Mouse (Mus musculus): ENCODE measurements around the gene Camk2b.
"Not testable (repeated sequence)": the region's sequence is repeated elsewhere in the genome, so short reads cannot be mapped to it uniquely, and the experiment has no call there.

The Camk2b gene

DNA sequence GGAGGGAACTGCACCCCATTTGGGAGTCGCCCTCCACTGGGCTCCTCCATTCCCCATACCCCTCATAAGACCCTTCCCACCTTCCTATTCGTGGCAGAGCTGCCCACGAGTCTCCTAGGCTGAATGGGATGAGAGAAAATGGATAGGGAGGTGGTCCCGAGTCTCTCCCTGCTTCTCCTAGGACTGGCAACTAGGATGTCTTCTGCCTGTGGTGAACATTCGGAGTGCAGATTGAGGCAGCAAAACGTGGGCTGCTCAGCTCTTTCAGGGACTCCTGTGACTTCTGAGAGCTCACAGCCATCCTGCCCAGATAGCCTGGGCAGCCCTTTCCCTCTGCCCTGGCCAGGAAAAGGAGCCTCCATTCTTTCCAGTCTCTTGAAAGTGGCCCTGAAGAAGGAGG, at the start of gene Camk2b:
Camk2b (minus strand) TSS at position 187 of the 400 bp plus-strand sequence.
- DNase-seq (ENCODE audit: low spot score): no peak

DNA sequence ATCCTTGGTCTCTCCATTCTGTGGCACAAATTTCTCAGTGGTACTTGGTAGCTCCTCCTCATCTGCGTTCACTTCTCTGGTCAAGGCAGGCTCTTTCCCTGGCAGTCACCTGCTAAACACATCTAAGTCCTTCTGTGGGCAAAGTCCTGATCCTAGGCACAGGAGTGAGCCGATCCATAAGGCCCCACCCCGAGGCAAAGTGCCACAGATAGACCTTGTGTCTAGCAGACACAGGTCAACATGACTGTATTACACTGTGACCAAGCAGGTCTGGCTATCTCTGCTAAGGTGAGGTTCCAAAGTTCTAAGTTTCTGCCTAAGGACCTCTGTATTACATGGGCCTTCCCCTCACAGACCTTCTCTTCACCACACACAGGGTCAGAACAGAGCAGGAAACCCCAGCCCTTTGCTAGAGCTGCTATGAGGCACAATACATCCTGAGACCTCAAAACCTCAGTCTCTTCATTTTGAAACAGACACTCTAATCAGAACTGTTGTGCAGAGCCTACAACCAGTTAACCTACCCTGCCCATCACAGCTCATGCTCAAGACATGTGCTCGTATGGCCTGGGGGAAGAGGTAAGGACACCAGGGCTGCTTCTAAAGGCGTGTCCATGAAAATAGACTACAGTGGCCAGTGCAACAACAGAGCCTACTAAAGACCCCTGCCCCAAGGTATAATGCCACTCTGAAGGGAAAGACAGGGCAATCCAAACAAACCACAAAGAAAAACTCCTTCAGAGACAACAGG, 45.7 kb upstream of the Camk2b start:
- no peak for DNase-seq (ENCODE audit: low spot score)

DNA sequence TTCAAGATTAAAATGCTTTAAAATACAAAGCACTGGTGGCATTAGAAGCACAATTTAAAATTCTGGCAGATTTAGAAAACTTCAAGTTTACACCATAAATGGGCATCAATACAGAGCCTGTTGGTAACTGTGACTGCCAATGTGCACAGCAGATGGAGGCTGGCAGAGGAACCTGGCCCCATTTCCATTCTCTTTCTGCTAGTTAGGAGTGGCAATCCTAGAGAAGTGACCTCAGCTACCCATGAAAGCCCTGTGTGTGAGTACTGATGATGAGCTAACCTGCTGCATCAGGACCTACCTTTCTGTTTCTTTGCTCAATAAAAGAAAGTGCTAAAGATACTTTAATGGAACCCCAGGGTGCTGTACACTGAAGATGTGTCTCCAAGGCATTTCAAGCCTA, 43.8 kb upstream of the Camk2b start:
- no peak for DNase-seq (ENCODE audit: low spot score)

DNA sequence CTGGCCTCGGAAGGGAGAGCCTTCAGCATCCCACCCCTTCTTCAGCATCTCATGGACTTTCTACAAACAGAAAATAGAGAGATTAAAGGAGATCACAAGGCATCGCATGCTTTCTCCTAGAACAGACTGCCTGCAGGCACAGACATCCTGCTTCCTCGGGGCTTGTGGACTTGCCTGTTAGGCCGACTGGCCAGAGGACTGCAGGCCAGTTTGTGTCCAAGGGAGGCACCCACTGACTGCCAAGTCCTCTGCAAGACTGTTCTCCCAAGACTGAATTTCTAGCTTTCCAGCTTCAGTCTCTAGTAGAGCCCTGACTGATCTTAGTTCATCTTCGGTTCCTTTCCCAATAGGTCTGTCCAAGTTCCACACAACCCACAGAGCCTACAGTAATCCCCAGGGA, 42.1 kb upstream of the Camk2b start:
- no peak for DNase-seq (ENCODE audit: low spot score)

DNA sequence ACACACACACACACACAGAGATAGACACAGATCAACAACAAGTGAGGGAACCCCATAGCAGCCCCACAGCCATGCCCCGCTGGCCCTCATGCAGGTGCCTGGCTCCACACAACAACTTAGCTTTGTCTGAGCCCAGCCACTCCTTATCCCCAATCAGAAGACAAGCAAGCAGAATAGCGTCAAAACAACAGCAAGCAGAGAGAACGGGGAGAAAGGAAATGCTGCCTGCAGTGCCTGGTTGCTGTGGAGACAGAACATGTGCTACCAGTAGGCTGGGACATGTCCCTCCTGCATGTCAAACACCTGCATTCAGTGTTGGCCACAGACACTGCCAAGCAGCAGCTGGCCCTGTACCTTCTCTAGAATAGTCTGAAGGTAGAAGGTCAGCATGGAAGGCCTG, 41.6 kb upstream of the Camk2b start:
- no peak for DNase-seq (ENCODE audit: low spot score)

DNA sequence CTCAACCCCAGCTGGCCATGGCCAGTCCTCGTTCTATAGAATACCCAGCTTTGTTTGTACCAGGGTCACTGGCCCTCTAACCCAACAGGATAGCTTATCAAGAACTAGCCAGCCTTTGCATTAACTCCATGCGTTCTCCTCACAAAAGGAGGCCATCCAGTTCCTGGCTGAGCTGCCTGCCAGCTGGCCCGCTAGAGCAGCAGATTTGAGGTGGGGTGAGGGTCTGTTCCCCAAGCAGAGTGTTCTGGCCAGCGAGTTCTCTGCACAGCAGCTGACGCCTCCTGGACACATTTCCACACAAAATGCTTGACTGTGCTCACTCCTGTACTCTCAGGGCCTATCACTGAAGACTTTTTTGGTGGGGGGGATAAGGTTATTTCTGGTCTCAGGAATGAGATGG, 38.6 kb upstream of the Camk2b start:
- no peak for DNase-seq (ENCODE audit: low spot score)

DNA sequence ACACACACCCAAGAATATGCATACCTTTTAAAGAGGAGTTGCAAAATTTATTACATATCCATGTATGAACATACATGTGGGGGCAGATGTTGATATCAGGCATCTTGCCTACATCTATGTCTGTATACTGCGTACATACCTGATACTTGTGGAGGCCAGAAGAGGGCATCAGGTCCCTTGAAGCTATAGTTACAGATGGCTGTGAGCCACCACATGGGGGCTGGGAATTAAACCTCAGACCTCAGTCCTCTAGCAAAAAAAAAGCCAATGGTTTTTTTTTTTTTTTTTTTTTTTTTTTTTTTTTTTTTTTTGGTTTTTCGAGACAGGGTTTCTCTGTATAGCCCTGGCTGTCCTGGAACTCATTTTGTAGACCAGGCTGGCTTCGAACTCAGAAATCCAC, 30.5 kb upstream of the Camk2b start:
- not testable (repeated sequence) for DNase-seq (ENCODE audit: low spot score)

DNA sequence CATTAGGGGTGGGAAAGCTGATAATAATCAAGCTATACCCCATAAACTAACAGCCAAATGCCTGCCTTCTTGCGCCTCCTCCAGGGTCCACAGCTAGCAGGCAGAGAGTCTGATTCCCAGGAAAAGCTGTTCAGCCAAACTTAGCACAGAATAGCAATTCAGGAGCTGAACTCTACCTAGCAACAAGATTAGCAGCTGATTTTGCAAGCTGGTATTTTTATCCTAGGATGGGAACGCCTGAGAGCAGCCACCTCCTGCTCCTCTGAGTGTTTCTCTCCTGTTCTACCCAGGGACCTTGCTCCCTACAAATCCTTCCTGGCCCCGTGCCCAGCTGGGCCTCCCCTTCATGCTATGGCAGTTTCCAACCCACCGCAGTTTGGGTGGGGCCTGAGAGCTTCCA, 20.8 kb upstream of the Camk2b start:
- DNase-seq (ENCODE audit: low spot score): no peak

DNA sequence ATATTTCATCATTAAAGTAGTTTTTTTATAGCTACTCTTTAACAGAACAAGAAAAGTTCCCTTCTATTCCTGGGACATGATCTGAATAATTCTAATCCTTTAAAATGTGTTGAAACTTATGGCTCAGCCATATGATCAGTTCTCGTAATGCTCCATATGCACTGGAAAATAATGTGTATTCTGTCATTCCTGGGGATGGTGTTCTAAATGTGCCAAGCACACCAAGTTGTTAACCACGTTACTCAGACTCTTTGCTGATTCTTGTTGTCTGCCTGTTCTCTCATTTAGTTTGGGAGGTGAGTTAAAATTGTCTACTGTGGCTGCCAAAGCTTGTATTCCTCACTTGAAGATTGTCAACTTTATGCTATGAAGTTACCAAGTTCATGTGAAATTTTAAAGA, 12.6 kb upstream of the Camk2b start:
- no peak for DNase-seq (ENCODE audit: low spot score)

DNA sequence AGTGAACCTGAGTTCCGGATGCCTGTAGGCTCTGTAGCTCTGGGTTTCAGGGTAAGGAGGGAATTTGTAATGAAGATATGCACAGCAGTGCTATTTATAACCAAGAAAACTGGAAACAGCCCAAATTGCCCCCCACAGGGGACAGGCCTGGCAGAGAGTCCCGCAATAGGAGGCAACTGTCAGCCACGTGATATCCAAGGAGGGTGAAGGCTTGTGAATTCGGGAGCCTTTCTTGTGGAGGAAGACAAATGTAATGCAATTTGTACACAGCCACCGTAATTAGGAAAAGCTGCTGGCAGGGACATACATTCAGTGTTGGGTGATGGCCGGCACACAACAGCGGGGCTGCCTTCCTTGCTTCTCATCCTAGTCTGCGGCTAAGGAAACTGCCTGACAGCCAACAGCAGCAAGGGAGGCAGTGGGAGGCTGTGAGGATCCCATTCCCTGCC, 9.5 kb upstream of the Camk2b start:
- no peak for DNase-seq (ENCODE audit: low spot score)

DNA sequence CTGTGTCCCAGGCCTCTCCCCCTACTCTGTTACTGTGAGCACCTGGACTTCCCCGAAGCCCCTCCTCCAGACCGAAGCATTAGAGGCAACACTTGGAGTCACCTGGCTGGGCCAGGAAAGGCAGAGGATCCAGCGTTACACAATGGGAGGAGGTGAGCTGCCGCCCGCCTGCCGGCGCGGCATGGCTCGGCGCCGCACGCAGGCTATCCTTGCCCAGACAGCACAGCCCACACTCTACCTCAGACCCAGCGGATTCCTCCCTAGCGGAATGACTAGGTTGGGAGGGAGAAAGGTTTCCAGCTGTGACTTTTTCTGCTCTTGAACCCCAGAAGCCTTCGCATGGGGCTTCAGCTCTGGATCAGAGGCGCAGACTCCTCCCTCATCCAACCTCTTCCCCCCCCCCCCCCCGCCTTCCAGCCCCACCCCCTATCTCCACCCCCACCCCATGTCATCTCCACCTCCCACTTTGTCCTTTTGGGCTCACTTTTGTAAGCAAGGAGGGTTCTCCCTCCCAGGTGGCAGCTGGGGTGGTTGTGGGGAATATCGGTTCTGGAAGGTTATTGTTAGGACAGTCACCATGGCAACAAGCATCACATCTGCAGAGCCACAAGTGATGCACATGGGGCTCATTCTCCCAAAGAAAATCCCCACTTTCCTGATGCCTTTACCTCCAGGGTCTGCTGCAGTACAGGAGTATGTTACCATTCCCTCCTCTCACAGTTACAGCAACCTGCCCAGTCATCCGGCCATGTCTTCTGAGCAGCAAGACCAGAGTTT, 2.2 kb upstream of the Camk2b start:
- no peak for DNase-seq (ENCODE audit: low spot score)

DNA sequence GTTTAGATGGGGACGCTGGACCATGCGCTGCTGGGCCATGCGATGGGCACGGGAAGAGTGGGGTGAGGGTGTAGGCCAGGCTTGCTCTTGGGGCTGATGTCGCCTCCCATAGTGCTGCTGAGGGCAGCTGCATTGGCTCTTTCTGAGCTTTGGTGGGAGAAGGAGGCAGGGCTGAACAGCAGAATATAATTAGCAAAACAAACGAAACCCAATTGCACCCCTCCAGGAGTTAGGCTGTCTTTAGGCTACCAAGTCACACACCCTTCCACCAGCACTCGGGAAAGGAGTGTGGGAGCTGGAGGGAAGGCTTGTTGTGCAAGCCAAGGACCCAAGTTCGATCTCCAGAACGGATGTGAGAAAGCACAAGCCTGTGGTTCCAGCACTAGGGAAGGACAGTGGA, 998 bp upstream of the Camk2b start:
- no peak for DNase-seq (ENCODE audit: low spot score)

DNA sequence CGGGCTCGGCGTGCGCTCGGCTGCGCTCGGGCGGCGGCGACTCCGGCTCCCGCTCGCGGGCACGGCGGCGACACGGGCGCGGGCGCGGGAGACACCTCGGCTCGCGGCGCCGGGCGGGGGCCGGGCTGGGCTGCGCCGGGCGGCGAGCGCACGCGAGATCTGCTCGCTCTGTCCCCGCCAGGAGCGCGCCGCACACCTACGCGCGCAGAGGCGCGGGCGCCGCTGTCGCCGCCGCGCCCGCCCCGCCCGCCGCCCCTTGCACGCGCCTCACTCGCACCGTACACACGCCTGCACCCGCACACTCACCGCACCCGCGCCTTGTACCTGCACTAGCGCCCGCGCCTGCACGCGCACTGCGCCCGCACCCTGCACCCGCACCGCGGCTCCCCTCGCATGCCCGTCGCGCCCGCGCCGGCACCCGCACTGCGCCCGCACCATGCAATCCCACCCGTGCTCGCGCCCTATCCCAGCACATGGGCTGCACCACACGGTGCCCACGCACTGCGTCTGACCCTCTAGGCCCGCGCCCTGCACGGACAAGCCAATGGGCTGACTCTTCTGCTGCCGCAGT, 526 bp downstream of the Camk2b start:
- no peak for DNase-seq (ENCODE audit: low spot score)

DNA sequence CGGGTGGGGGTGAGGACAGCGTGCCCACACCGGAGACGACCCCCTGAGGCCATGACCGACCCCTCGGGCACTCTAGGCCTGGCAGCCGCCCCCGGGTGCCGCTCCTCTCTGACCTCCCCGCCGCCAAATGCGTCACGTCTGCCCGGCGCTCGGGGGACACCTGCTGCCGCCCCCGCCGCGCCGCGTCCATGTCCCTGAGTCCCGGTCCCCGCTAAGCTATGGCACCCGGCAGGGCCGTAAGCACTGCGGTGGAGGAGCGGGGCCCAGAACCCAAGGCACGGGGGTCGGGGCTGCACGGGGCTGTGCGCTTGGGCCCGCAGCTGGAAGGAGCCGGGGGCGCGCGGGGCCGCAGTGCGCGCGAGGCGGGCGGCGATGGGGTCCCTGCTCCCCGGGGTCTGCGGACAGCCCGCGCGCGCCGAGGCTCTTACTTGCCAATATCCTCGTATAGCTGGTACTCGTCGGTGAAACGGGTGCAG, 1.1 kb downstream of the Camk2b start:
- DNase-seq (ENCODE audit: low spot score): no peak

DNA sequence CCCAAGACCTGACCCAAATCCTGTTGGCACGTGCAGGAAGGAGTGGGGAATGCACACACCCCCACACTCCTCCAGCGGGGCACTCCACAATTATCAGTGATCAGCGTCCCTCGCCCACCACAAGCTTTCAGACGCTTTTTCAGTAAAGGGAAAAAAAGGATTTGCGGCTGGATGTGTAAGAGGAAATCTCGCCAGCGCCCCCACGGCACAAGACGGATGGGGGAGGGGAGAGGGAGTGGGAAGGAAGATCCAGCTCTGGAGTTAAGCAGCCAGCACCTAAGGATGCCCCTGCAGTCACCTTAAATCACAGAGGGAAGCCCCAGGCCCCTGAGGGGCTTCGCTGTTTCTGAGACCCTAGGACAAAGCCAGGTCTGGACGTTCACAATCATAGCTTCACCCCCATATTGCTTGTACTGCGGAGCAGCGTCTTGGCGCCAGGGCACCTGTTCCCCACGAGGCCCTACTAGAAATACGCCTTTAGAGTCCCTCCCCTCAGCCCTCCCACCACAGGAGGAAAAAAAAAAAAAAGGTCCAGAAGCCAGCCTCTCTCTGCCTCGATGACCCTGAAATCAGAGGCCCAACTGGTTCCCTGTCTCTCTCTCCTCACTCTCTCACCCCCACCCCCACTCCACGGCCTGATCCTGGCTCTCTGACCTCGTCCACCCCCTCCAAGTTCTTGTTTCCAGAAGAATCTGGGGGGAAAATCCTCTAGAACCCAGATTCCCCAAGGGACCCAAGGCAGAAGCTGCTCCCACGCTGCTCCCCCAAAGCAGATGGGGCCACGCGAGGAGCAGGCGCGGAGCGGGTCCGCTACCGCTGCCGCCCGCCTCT, 1.7 kb downstream of the Camk2b start:
- no peak for DNase-seq (ENCODE audit: low spot score)

DNA sequence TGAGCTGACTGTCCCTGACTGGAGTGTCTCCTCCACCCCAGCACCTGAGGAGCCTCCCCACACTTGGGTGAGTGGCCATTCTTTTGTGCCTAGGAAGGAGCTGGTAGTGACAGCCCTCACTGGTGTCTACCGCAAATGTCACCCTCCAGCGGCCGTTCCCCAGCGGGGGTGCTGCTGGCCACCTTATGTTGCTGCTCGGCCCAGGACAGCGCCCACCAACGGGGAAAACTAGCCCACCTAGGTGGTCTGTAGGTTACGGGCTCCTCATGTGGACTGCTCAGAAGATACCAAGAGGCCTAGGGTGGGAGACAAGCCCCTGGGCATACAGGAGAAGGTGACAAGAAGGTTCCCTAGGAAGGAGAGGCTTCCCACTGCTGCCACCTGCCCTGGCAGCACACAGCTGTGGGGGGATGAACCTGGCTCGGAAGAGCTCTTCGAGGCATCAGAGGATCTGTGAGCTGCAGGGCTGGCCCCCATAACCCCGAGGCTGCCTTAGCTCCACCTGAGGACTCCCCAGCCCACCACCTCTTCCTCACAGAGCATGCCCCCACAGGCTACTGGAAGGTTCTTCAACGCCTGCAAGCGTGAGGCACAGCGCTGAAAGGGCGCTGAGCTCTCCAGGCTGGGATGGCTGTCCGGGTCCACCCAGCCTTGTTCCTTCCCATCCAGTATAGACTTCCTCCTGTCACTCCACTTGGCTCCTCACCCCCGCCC, 2.5 kb downstream of the Camk2b start:
- DNase-seq (ENCODE audit: low spot score): no peak

DNA sequence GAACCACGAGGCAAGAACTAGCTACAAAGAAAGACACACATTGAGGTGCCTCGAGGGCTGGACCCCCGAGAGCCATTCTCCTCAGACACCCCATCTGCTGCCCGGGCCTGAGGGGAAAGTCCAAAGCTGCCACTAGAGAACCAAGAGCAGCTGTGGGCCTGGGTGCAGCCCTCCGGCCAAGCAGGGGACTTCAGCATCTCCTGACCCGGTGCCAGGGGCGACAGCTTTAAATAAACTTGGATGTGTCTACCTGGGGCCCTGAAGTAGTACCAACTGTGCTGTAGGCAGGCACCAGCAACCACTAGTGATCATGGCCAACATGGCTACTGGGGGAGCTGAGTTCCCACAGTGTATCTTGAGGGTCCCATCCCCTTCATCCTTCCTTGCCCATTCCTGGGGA, 3.1 kb downstream of the Camk2b start:
- DNase-seq (ENCODE audit: low spot score): no peak

DNA sequence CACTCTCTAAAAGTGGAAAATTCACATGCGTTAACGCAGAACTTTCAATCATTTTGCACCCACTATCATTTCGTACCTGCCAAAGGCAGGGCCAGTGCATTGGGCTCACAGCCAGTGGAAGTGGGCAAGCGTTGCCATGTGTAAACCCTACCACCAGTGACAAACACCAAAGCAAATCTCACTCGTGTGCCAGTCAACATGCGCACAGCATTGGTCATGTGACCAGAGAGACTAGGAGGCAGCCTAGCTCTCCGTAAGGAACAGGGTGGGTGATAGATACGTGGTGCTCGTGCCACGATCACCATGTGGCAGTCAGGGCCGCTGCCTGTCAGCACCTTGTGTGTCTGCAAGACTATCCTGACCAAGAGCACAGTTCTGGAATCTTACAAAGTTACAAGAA, 3.8 kb downstream of the Camk2b start:
- no peak for DNase-seq (ENCODE audit: low spot score)

DNA sequence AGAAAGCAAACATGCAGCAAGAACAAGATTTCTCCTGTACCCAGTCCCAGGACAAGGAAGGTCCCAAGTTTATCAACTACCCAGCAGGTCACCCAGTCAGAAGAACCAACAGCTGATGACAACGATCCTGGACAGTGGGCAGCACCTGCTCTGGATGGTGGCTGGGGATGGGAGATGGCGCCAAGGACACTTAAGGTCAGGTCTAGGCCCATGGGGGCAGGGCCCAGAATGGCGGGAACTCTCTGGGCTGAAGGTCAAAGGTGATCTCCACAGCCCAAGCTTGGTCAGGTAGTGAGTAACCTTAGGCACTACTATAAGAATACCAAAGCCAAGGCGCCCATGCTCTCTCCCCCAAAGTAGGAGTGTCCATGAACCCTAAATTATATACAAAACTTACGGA, 4.3 kb downstream of the Camk2b start:
- DNase-seq (ENCODE audit: low spot score): no peak

DNA sequence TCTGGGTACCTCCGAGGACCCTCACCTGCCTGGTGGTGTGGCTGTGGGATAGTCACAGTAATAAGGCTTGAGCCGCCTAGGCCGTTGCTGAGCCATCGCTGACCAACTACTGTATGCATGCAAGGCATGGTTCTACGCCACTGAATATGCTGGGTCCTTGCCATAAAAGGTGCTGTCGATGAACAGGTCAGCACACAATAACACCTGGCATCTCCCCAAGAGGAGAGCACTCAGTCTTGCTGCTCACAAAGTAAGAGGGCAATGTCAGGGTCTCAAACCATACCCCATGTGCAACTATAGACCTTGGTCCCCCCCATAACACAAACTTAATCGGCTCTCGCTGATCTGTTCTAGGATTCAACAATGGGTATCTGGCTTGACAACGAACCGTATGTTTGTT, 7.0 kb downstream of the Camk2b start:
- DNase-seq (ENCODE audit: low spot score): no peak

DNA sequence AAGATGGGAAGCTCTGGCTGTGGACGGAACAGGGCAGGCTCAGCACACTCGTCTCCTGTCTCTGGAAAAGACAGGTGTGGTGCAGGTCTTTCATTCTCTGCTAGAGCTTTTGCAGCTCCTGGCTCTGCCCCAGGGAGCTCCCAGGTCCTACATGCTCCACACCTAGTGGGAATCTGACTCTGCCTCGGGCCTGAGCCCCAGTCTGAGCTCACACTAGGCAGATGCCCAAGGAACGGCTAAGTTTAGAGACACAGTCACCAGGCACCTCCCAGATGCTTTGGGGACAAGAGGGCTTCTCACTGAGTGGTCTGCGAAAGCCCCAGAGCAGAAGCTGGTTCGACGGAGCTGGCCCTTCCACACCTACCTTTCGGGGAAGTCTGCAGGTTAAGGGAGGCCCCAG, 12.8 kb downstream of the Camk2b start:
- no peak for DNase-seq (ENCODE audit: low spot score)

All from T-cell, adult 2 months (primary cell).